Mouse (Mus musculus) megakaryocyte, embryonic 14.5 days (primary cell): ENCODE measurements at regions not wholly inside any gene's neighbourhood (a gene's known extent, or its start where the extent isn't known, plus 50 kb on each side); places are given as distances from the start of the nearest gene placed in this dataset.

Experiments
- FLI1 ChIP-seq: IDR thresholded peaks from 2 replicates; pipeline ENCODE4 v1.6.1; 2012; ENCODE audit warnings: low read length, inconsistent platforms, mixed read lengths
- GATA1 ChIP-seq: IDR thresholded peaks from 3 replicates; pipeline ENCODE4 v1.6.1; 2012; ENCODE audit warnings: mixed read lengths, low read length, inconsistent platforms, borderline replicate concordance

DNA sequence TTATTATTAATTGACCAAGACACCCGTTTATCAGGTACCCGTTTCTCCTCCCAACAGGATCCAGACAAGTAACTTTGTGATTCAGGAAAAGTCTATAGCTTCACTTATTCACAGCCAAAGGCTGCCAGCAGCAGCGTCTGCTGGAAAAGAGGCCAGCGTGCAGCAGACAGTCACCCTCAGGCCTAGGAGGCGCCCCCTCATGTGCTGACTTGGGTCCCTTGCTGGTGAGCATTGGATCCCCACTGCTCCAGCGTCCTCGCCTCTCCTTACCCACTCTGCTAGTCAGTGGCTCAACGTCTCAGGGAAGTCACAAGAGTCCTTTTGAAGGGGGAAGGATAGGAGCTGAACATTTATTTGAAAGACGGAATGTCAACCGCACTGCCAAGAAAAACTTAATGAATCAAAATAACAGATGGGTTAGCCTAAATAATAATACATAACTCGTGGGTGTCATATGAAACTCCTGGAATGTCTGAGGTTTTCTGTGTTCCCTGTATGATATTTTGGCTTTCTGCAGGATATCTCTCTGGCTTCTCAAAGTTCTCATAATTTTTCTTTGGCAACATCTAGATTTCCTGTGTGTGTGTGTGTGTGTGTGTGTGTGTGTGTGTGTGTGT, 256.6 kb upstream of the Fn1 start:
- TF ChIP-seq GATA1: no peak
- TF ChIP-seq FLI1: no peak
